Mouse (Mus musculus) kidney, postnatal 0 days (tissue): ENCODE results near the gene Rab25. TPM values are rescaled to one million over a fixed set of nuclear protein-coding genes. Genes with fewer than 3 reads are reported as not detected.
A peak's percentile ranks its signal among the peaks of the same experiment; 100 is the strongest.

Experiments
- ATAC-seq: fragments of 200-750 bp; cut with Nextera tagmentation; replicated peaks from 2 replicates; pipeline ENCODE4 v1.8.0; 2017; ENCODE audit warnings: low read depth, moderate number of reproducible peaks, moderate TSS enrichment, moderate library complexity; ENCODE audit not compliant: low FRiP score
- DNase-seq: peaks from one replicate; pipeline ENCODE4 v3.0.0-alpha.2; 2016; ENCODE audit warnings: low spot score
- H3K27ac ChIP-seq: fragments of 300-500 bp; sonication (generic); 2 replicates; pipeline ENCODE4 v1.5.1; 2014; ENCODE audit warnings: mild to moderate bottlenecking
- H3K27me3 ChIP-seq: fragments of 300-500 bp; sonication (generic); 2 replicates; pipeline ENCODE4 v1.6.1; 2014; ENCODE audit warnings: low read length, mixed read lengths; ENCODE audit not compliant: insufficient read depth
- H3K36me3 ChIP-seq: fragments of 300-500 bp; sonication (generic); 2 replicates; pipeline ENCODE4 v1.6.1; 2014; ENCODE audit warnings: low read length, mixed read lengths; ENCODE audit not compliant: insufficient read depth
- H3K4me1 ChIP-seq: fragments of 300-500 bp; sonication (generic); replicated peaks from 2 replicates; pipeline ENCODE4 v1.6.1; 2014; ENCODE audit warnings: antibody characterized with exemption, low read length, mixed read lengths; ENCODE audit not compliant: insufficient read depth
- H3K4me2 ChIP-seq: fragments of 300-500 bp; sonication (generic); 2 replicates; pipeline ENCODE4 v1.6.1; 2014; ENCODE audit warnings: mild to moderate bottlenecking, low read length, moderate library complexity, mixed read lengths
- H3K4me3 ChIP-seq: fragments of 300-500 bp; sonication (generic); replicated peaks from 2 replicates; pipeline ENCODE4 v1.5.1; 2014; ENCODE audit warnings: low read depth, low read length
- H3K9ac ChIP-seq: fragments of 300-500 bp; sonication (generic); 2 replicates; pipeline ENCODE4 v1.6.1; 2014; ENCODE audit warnings: low read depth, low read length
- H3K9me3 ChIP-seq: fragments of 300-500 bp; sonication (generic); replicated peaks from 2 replicates; pipeline ENCODE4 v1.6.1; 2016; ENCODE audit warnings: low read length, inconsistent platforms, mixed read lengths
- CTCF ChIP-seq: IDR thresholded peaks from 2 replicates; pipeline ENCODE4 v1.5.1; 2016; ENCODE audit warnings: antibody characterized with exemption, low read depth, mild to moderate bottlenecking, moderate library complexity
- WGBS: fragments of 180-500 bp; shearing (Covaris S2); extraction: QIAGEN DNeasy Blood & Tissue Kit; methylation state at CpG from one replicate; pipeline ENCODE4 v1.1.7; 2014; 5-methylcytosine and 5-hydroxymethylcytosine counted together
- polyA plus RNA-seq: library from polyadenylated mRNA; unstranded; fragments of >200 nt; fragmentation: Nextera tagmentation; extraction: Ambion mirVana; gene quantifications from 2 replicates; pipeline ENCODE4 v1.2.1, GENCODE M21; 2015

The Rab25 gene
- polyA plus RNA-seq, 1 experiment from 2014 or later: 28.9 TPM

DNA sequence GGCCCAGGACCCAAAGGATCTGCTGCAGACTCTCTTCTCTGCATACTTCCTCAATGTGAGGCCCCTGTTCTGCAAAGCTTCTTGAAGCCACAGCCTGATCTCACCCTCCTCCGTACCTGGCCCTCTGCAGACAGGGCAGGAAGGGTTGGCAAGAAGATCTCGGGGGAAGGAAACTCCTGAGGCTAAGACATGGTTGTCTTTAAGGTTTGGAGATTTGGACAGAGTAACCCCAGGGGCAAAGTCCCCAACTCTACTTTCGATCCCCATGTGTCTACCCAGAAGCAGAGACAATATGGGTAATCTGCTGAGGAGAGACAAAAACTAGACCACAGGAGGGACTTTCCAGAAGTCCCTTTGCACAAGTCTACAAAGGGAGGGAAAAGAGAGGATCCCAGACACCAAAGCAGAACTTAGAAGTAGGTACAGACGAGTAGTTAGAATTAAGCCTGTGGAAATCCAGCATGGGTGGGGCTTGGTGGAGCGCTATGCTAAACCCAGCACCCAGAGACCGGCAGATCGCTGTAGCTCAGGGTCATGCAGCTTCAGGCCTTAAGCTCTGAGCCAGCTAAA is 34.5 kb downstream of the Rab25 start:
- 75% methylated on average over 7 of the region's 7 CpGs for WGBS
- no peaks in the 10 kb centered on the region for H3K27me3 ChIP-seq
- H3K9me3 ChIP-seq: no peaks in the 10 kb centered on the region
- no peak overlapping the region for H3K4me2 ChIP-seq
- no peak overlapping the region for H3K9ac ChIP-seq
- no peak overlapping the region for H3K4me3 ChIP-seq
- ATAC-seq (no peak), DNase-seq (no peak)
- no peak for TF ChIP-seq CTCF
- H3K36me3 ChIP-seq: no peaks in the 10 kb centered on the region
- H3K27ac ChIP-seq: no peak overlapping the region
- peaks cover 23% of the 10 kb centered on the region for H3K4me1 ChIP-seq

DNA sequence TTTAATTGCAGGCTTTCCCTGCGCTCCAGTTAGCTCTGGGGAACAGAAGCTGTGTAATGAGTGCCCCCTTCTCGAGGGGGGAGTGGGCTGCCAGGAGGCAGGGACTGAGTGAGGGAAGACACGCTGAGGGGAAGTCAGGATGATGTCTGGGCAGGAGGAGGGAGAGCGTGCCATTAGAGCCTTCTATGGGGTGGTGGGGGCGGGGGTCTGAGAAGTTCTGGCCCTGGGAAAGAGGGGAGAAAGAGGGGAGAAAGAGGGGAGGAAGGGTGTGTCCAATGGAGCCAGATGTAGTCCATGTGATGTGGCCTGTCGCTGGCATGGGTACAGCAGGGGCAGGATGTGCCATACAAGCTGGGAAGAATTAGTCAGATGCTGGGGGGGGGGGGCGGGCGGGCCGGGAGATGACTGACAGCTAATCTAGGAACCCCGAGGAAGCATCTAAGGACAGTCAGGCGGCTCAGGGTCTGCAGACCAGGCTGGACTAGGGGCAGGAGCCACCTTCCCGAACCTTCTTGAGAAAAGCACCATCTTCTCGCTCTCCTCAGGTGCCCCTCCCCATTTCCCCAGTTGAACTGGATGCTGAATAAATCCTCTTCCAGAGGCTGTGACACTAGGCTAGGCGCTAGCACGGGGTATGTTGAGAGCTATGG is 35.1 kb downstream of the Rab25 start:
- peak overlapping the region; percentile 3; the same call in 1 of the 2 replicates for H3K27ac ChIP-seq
- no peak overlapping the region; the same call in 1 of the 2 replicates for H3K4me2 ChIP-seq
- no peaks in the 10 kb centered on the region for H3K36me3 ChIP-seq

DNA sequence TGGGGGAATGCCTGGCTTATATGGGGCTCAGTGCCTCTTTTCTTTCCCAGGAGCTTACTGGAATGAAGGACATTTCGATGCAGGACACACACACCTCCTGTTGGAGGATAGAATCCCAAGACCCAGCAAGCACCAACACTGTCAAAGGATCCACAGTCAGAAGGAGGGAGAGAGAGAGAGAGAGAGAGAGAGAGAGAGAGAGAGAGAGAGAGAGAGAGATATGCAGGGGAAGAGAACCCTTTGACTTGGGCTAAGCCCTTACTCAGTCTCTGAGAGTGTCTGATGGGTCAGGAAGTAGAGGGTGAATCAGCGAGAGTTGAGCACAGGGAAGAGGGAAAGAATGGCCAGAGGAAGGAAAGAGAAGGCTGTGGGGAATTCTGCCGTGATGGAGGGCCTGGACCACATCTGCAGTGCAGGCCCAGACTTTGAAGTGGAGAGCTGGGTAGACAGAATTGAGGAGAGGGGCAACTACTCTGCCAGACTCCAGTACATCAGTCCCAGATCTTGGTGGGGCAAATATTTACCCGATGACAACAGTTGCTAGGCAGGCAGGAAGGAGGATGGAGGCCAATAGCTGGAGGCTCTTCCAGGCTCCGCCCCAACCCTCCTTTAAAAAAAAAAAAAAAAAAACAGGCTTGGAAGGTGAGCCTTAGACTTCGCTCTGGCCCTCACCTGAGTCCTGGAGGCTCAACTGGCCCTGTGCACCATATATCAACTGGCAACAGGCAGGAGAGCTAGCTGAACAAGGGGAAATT is 35.8 kb downstream of the Rab25 start:
- no peaks in the 10 kb centered on the region for H3K9me3 ChIP-seq
- TF ChIP-seq CTCF: no peak
- no peak for ATAC-seq
- H3K4me1 ChIP-seq: peaks cover 23% of the 10 kb centered on the region
- no peak overlapping the region for H3K9ac ChIP-seq
- H3K27ac ChIP-seq: peak overlapping the region; percentile 3; the same call in 1 of the 2 replicates
- H3K4me3 ChIP-seq: no peak overlapping the region
- DNase-seq: no peak
- 42% methylated on average over 6 of the region's 6 CpGs for WGBS
- no peaks in the 10 kb centered on the region for H3K27me3 ChIP-seq
- H3K4me2 ChIP-seq: no peak overlapping the region; the same call in 1 of the 2 replicates
- H3K36me3 ChIP-seq: no peaks in the 10 kb centered on the region

More for the DNA sequence above, 35.1 kb downstream of the Rab25 start:
- H3K4me3 ChIP-seq: no peak overlapping the region
- no peak for TF ChIP-seq CTCF
- DNase-seq (no peak), ATAC-seq (no peak)
- H3K9ac ChIP-seq: no peak overlapping the region
- H3K27me3 ChIP-seq: no peaks in the 10 kb centered on the region
- H3K4me1 ChIP-seq: peaks cover 23% of the 10 kb centered on the region
- H3K9me3 ChIP-seq: no peaks in the 10 kb centered on the region
- 40% methylated on average over 12 of the region's 15 CpGs for WGBS

DNA sequence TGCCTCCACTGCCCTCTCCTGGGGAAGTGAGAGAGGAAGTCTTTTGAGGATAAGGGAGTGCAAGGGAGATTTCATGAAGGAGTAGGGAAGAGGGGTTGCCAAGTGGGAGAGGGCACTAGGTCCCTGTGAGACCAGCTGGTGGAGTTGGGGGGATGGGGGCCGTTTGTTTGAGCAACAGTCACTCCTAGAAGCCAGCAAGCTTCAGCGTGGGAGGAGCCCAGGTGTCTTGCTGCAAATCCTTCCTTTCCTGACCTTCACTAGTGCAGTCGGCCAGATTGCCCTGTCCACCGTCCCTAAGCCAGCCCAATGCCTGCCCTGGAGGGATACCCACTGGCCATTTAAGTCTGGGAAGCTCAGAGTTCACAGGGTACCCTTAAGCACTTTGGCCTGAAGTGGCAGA is 36.5 kb downstream of the Rab25 start:
- ATAC-seq (no peak), DNase-seq (no peak)
- Histone ChIP-seq H3K4me2 (no peak overlapping the region), H3K9ac (no peak overlapping the region), H3K36me3 (no peaks in the 10 kb centered on the region), H3K27ac (no peak overlapping the region), H3K9me3 (no peaks in the 10 kb centered on the region), H3K4me3 (no peak overlapping the region), H3K27me3 (no peaks in the 10 kb centered on the region), H3K4me1 (peaks cover 23% of the 10 kb centered on the region)
- 45% methylated on average over 4 of the region's 4 CpGs for WGBS
- peak; percentile 28; the same call in 1 of the 2 replicates for TF ChIP-seq CTCF

- Histone ChIP-seq H3K9ac (peak overlapping the region; percentile 40; the same call in 1 of the 2 replicates), H3K4me2 (peak overlapping the region; percentile 46), H3K9me3 (no peaks in the 10 kb centered on the region), H3K36me3 (no peaks in the 10 kb centered on the region), H3K27ac (peak overlapping the region; percentile 84), H3K4me1 (peaks cover 27% of the 10 kb centered on the region), H3K27me3 (no peaks in the 10 kb centered on the region), H3K4me3 (peak overlapping the region; percentile 13; the same call in 1 of the 2 replicates)
- DNase-seq (no peak), ATAC-seq (no peak)
- 42% methylated on average over 13 of the region's 13 CpGs for WGBS
- no peak for TF ChIP-seq CTCF
These were observed 37.4 kb downstream of the Rab25 start for GRCm38 (mm10) chr3:88510421-88511289.
